Mouse (Mus musculus) MEL (cell line): ENCODE results near the gene Rnf115.

ENCODE experiments used
- ETS1 ChIP-seq: IDR thresholded peaks from 2 replicates; pipeline ENCODE4 v1.6.1; 2012; ENCODE audit warnings: low read depth, mild to moderate bottlenecking, inconsistent platforms, low read length, improper control_type of control experiment, moderate library complexity
- MYC ChIP-seq: IDR thresholded peaks from 2 replicates; pipeline ENCODE4 v1.6.1; 2011; ENCODE audit warnings: low read depth, mild to moderate bottlenecking, low read length, improper control_type of control experiment, moderate library complexity
- USF2 ChIP-seq, 2 experiments: IDR thresholded peaks; 2 replicates each; pipeline ENCODE4 v1.6.1; 2011 to 2012; ENCODE audit warnings: improper control_type of control experiment in 2 of 2, low read length in 2 of 2, borderline replicate concordance in 1 of 2, inconsistent platforms in 1 of 2, low read depth in 1 of 2, mild to moderate bottlenecking in 1 of 2; ENCODE audit not compliant: insufficient read depth in 1 of 2

DNA sequence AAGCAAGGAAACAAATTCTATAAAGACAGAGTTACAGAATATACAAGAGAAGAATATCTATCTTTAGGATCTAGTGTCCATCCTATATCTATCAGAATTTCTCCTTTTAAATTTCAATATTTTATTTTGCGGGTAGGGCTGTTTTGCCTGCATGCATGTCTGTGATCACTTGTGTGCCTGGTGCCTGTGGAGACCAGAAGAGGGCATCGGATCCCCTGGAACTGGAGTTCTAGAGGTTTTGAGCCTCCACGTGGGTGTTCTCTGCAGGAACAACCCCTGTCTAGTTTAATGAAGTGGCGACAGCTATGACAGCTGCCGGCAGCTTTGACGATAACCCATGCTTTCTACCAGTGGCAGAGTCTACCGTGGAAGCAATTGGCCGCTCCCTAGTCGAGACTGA is 85.6 kb downstream of the Rnf115 start:
- no peak for TF ChIP-seq USF2 (IDR thresholded peaks at IDR 0.05; ENCODE audit: borderline replicate concordance in 1 of 2, insufficient read depth in 1 of 2, low read depth in 1 of 2, low read length in 2 of 2)
- TF ChIP-seq MYC = peak; percentile 99
- TF ChIP-seq ETS1 = peak; percentile 41
